Mouse (Mus musculus) frontal cortex, adult 2 months (tissue): ENCODE data around the gene Elf2. TPM values are rescaled to one million over a fixed set of nuclear protein-coding genes. Genes with fewer than 3 reads are reported as not detected.
"Not testable (repeated sequence)": the region's sequence is repeated elsewhere in the genome, so short reads cannot be mapped to it uniquely, and the experiment has no call there.

ENCODE experiments used
- DNase-seq, 2 experiments: peaks; one replicate each; pipeline ENCODE4 v3.0.0; 2022; ENCODE audit warnings: low spot score in 1 of 2; ENCODE audit errors: extremely low spot score in 1 of 2
- polyA plus RNA-seq: library from polyadenylated mRNA; depleted of rRNA; stranded (reverse); fragments of >200 nt; gene quantifications from 2 replicates; pipeline ENCODE4 v1.2.3, GENCODE M21; 2012

Gene Elf2
- polyA plus RNA-seq, 1 experiment = 32.4 TPM

DNA sequence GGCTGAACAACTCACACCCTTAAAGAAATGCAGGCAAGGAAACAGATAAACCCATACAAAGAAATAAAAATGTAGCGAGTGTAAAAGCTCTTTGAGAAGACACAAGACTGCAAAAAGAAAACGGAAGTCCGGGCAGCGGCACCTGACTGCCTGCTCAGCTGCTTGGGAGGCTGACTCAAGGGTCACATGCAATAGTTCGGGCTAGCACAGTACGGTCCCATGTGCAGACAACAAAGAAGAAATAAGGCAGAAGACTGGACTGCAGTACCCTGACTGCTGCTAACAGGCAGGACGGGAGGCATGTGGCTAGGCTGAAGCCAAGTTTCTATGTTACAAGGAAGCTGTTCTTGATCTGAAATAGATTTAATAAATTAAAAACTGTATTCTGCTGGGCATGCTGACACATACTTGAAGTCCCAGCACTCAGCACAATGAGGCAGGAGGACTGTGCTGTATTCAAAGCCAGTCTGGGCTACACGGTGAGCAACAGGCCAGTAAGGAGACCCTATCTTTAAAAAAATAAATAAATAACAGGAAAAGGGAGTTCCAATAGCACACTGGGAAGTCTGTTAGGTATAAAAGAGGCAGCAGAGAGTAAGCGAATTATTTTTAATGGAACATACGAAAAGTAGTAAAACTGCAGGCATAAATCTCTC is 7.1 kb downstream of the Elf2 start:
- DNase-seq = no peak

DNA sequence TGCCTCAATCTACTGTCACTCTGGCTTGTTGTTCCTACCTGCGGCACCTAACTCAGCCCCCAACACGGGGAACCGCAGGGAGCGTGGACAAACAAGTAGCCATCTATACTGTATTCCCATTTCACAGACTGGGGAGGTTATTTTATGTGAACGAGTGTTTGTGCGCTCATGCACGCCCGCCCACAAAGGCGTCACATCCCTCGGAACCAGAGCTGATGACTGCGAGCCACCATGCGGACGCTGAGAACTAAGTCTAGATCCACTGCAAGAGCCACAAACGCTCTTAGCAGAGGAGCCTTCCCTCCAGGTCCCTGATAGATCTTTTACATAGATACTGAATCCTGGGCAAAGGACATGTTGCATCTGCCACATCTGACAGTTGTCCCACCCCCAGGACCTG is 10.4 kb downstream of the Elf2 start:
- DNase-seq = no peak

- DNase-seq = no peak
Observed at GRCm38 (mm10) chr3:51328546-51328945, 11.9 kb downstream of the Elf2 start.

GRCm38 (mm10) chr3:51327817-51328216 is 12.6 kb downstream of the Elf2 start:
- no peak for DNase-seq

GRCm38 (mm10) chr3:51327429-51327797 is 13.1 kb downstream of the Elf2 start:
- no peak for DNase-seq

DNA sequence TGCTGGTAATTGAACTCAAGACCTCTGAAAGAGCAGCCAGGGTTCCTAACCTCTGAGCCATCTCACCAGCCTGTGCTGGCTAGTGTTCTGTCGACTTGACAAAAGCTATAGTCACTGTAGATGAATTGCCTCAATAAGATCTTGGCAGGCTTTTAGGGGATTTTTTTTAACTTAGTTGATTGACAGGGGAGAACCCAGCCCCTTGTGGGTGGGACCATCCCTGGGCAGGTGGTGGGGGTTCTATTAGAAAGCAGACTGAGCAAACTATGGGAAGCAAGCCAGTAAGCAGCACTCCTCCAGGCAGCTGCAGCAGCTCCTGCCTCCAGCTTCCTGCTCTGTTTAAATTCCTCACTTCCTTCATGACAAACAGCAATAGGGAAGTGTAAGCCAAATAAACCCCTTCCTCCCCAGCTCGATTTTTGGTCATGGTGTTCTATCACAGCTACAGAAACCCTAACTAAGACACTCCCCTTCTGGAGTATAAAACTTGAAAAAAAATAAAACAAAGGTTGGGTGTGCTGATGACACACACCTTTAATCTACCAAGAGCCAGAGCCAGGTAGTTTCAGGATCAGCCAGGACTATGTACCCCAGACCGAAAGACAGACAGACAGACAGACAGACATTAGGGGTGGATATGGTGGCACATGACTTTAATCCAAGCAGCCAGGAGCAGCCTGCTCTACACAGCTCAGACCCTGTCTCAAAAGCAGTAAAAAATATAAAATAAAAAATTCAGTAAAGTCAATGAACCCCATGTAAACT is 13.6 kb downstream of the Elf2 start:
- DNase-seq = peak in 1 of 2 experiments; percentile 54

- DNase-seq = no peak
Observed at GRCm38 (mm10) chr3:51325475-51325874, 15.0 kb downstream of the Elf2 start.

DNA sequence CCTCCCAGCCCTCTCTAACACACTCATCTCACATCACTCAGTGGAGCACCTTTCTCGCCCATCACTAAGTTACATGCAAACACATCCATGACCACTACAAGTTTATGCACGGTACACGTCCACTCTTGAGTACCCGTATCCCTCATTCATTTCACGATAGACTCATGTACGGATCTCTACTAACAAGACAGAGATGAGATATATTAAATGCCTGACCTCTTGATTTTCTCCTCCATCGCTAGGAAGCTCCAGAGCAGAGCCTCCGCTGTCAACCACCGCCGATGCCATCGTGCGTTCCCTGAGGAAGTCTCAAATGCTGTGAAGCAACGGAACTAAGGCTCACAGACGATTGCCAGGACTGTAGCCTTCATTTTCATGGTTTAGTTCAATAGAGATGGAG is 17.5 kb downstream of the Elf2 start:
- no peak for DNase-seq

GRCm38 (mm10) chr3:51322326-51322725 is 18.1 kb downstream of the Elf2 start:
- DNase-seq = no peak

DNA sequence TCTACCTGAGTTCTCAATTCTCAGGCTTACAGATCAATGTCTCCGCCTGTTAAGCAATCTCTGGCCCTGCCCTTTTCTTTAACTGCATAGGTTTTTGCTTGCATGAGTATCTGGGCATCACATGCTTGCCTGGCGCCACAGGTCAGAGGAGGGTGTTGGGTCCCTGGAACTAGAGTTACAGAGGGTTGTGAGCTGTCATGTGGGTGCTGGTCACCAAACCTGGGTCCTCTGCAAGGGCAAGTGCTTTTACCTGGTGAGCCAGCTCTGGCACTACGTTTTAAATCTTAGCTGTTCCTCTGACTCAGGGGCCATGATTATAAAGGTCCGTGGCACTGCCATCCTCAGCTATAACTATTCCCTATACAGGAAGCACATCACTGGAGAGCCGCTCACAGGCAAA is 19.3 kb downstream of the Elf2 start:
- DNase-seq = no peak

- not testable (repeated sequence) for DNase-seq
Observed at GRCm38 (mm10) chr3:51318053-51318452, 22.4 kb downstream of the Elf2 start.

DNA sequence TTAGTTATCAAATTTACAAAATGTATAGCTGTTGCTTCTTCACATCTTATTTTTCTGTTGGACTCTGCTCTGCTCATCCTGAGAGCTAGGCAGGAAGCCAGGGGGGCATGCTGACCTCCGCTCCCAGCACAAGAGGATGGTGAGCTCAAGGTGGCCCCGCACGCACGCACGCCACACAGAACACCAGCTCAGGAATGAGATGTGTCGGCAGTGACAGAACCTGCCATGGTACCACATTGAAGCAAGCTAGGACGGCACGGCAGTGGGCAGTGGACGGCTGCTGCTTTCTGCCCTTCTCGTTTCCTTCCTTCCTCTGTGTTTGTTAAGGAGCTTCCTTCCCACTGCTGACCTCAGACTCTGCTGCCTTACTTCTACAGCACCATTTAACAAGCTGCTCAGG is 23.6 kb downstream of the Elf2 start:
- no peak for DNase-seq

- DNase-seq = no peak
Observed at GRCm38 (mm10) chr3:51311638-51312037, 28.8 kb downstream of the Elf2 start.

DNA sequence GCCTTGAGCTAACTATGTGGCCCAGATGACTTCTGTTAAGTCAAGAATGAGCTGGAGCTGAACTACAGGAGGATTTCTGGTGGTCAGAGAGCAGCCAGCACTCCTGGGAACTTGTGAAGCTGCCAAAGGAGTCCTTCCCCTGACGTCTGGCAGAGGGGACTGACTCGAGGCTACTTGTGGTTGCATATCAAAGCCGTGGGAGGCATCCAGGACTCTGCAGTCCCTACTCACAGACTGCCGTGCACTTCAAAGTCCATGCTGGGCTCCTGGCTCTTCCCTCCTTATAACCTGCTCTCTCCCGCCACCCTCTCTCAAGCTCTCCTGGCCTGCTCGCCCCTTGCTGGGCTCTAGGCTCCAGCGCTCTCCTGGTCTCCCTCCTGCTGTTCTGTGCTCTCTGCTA is 30.4 kb downstream of the Elf2 start:
- no peak for DNase-seq

DNA sequence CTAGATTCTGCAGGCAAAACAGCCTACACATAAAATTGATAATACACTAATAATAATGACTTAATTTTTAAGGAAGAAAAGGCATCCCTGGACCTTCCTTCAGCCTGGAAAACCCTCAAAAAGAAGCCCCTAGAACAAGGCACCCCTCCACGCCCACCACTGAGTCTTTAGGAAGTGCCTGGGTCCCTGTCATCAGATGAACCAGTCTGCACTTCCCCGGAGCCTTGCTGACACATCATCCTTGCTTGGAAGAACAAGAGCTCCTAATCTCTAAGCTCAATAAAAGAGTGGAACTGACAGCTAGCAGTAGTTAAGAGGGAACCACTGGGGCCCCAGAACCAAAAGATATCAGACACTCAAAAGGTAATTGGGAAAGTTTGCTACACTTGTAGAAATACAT is 33.8 kb downstream of the Elf2 start:
- DNase-seq = no peak

GRCm38 (mm10) chr3:51305961-51306360 is 34.5 kb downstream of the Elf2 start:
- DNase-seq = no peak

- no peak for DNase-seq
Observed at GRCm38 (mm10) chr3:51302971-51303476, 37.4 kb downstream of the Elf2 start.

- DNase-seq = no peak
Observed at GRCm38 (mm10) chr3:51301583-51301982, 38.9 kb downstream of the Elf2 start.

GRCm38 (mm10) chr3:51296790-51297189 is 43.7 kb downstream of the Elf2 start:
- DNase-seq = no peak

DNA sequence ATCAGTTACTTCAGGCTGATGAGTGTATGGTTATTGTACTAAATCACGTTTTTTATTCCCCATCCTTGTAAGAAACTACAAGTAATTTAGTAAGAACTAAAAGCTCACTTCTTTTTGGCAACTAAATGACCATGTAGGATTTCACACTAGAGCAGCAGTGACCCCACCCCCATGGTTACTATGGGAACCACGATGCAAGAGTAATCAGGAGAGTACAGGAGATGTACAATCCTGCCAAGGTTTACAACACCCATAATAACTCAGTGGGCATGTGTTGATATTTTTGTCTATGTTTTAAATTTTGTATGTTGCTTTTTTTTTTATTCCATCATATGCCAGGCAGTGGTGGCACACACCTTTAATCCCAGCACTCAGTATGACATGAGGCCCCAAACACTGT is 45.2 kb downstream of the Elf2 start:
- peak; percentile 30 to 50 for DNase-seq

DNA sequence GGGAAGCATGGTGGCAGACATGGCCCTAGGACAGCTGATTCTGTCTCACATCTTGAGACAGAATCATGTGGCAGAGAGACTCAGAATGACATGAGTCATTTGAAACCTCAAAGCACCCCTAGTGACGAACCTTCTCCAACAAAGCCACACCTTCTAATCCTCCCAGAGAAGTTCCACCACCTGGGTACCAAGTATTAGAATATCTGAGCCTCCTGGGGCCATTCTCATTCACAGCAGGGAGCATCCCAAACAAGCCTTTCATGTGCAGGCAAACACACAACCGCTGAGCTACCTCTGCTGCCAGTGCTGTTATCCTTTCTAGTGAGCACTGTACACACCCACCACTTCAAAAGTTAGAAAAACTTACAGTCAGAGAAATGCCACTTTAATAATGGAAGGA is 46.2 kb downstream of the Elf2 start:
- DNase-seq = no peak
